In genomic region chr14:34188629-34189028, GRCm38 (mm10) we compare ENCODE assay signal across 9 mouse cellular contexts. TPM values are rescaled to one million over a fixed set of nuclear protein-coding genes. Genes with fewer than 3 reads are reported as not detected.
DNase-seq lines count a peak whose midpoint lies in the region; ATAC-seq and TF ChIP-seq lines count a peak whose summit lies in the region.
"Had no signal": no experiment of that assay in that cellular context is flagged by ENCODE, and none has a peak within 500 bp of the region (broad histone marks: within the 10 kb centered on the region; RNA-seq: fewer than 3 reads in every experiment).

No protein-coding gene starts in this region.

- H3K36me3 ChIP-seq in hindbrain, postnatal 0 days (ENCODE audit: insufficient read depth, low read length), result no peaks in the 10 kb centered on the region; the same call in 1 of the 2 replicates
- H3K36me3 ChIP-seq in hindbrain, embryonic 16.5 days (ENCODE audit: control insufficient read depth, insufficient read depth, low read length), result peaks cover 5% of the 10 kb centered on the region; the same call in 1 of the 2 replicates
- no peaks in the 10 kb centered on the region for H3K36me3 ChIP-seq in forebrain, embryonic 14.5 days (ENCODE audit: control insufficient read depth, insufficient read depth, low read length)

- ATAC-seq in hindbrain, postnatal 0 days, result peak; percentile 13; the same call in 1 of the 2 replicates
- ATAC-seq in hindbrain, embryonic 16.5 days, result no peak
- no peak for ATAC-seq in forebrain, embryonic 14.5 days

- no peaks in the 10 kb centered on the region for H3K27me3 ChIP-seq in hindbrain, postnatal 0 days (ENCODE audit: insufficient read depth, low read length)
- H3K27me3 ChIP-seq in hindbrain, embryonic 16.5 days (replicated peaks; ENCODE audit: control insufficient read depth, insufficient read depth, low read length), result no peaks in the 10 kb centered on the region
- no peaks in the 10 kb centered on the region for H3K27me3 ChIP-seq in forebrain, embryonic 14.5 days (replicated peaks; ENCODE audit: control insufficient read depth, insufficient read depth, low read length)

- no peak overlapping the region for H3K9ac ChIP-seq in hindbrain, postnatal 0 days (replicated peaks; ENCODE audit: low read length)
- H3K9ac ChIP-seq in hindbrain, embryonic 16.5 days (ENCODE audit: low read depth, low read length), result no peak overlapping the region
- no peak overlapping the region for H3K9ac ChIP-seq in forebrain, embryonic 14.5 days (ENCODE audit: low read length)

- no peaks in the 10 kb centered on the region for H3K9me3 ChIP-seq in hindbrain, postnatal 0 days (ENCODE audit: low read length)
- H3K9me3 ChIP-seq in hindbrain, embryonic 16.5 days (ENCODE audit: control insufficient read depth, low read length), result no peaks in the 10 kb centered on the region
- H3K9me3 ChIP-seq in forebrain, embryonic 14.5 days (replicated peaks; ENCODE audit: control insufficient read depth, low read length), result no peaks in the 10 kb centered on the region

- 66% methylated on average over 5 of the region's 5 CpGs for WGBS in hindbrain, postnatal 0 days
- WGBS in hindbrain, embryonic 16.5 days, result 67% methylated on average over 5 of the region's 5 CpGs
- WGBS in olfactory bulb, adult 2 months, result 76% methylated on average over 5 of the region's 5 CpGs
- WGBS in forebrain, embryonic 14.5 days, result 67% methylated on average over 5 of the region's 5 CpGs

- H3K4me3 ChIP-seq in hindbrain, postnatal 0 days (ENCODE audit: low read length), result no peak overlapping the region
- no peak overlapping the region for H3K4me3 ChIP-seq in hindbrain, embryonic 16.5 days (ENCODE audit: low read length)
- H3K4me3 ChIP-seq in olfactory bulb, adult 2 months (ENCODE audit: insufficient read depth, low read depth, low read length), result no peak overlapping the region
- H3K4me3 ChIP-seq in forebrain, embryonic 14.5 days (ENCODE audit: low read depth, low read length), result no peak overlapping the region

- intact Hi-C loops in left cerebral cortex, postnatal 4 days (cut with DNase I), result no loop called here

- no peak for TF ChIP-seq POLR2A in olfactory bulb, adult 2 months (IDR thresholded peaks at IDR 0.05; ENCODE audit: insufficient read depth, low read depth, low read length)

- H3K4me2 ChIP-seq in hindbrain, postnatal 0 days (ENCODE audit: low read depth, low read length), result no peak overlapping the region
- H3K4me2 ChIP-seq in hindbrain, embryonic 16.5 days (ENCODE audit: low read length), result no peak overlapping the region
- no peak overlapping the region for H3K4me2 ChIP-seq in forebrain, embryonic 14.5 days (ENCODE audit: low read length)

- DNase-seq in hindbrain, postnatal 0 days (ENCODE audit: low spot score), result peak; percentile 33
- DNase-seq in B cell, adult 2 months, result peak; percentile 23 to 30
- DNase-seq in adrenal gland, adult (ENCODE audit: inconsistent age in 2 of 2, low spot score in 1 of 2), result peak; percentile 81 to 94
- DNase-seq in embryo, embryonic 9.5 days (ENCODE audit: extremely low spot score), result peak; percentile 41
- peak; percentile 56 for DNase-seq in left cerebral cortex, postnatal 4 days
- DNase-seq in forebrain, embryonic 14.5 days (ENCODE audit: low spot score), result no peak

- TF ChIP-seq CTCF in hindbrain, postnatal 0 days (IDR thresholded peaks at IDR 0.05; ENCODE audit: low read depth), result peak; percentile 68
- peak; percentile 24; the same call in 1 of the 2 replicates for TF ChIP-seq CTCF in olfactory bulb, adult 2 months (IDR thresholded peaks at IDR 0.05; ENCODE audit: insufficient read depth, low read depth, low read length)

- H3K4me1 ChIP-seq in hindbrain, postnatal 0 days (ENCODE audit: insufficient read depth, low read length), result no peaks in the 10 kb centered on the region
- H3K4me1 ChIP-seq in hindbrain, embryonic 16.5 days (ENCODE audit: control insufficient read depth, insufficient read depth, low read depth, low read length), result no peaks in the 10 kb centered on the region
- no peaks in the 10 kb centered on the region for H3K4me1 ChIP-seq in olfactory bulb, adult 2 months (ENCODE audit: control insufficient read depth, insufficient read depth, low read length)
- H3K4me1 ChIP-seq in forebrain, embryonic 14.5 days (ENCODE audit: control insufficient read depth, insufficient read depth, low read length), result no peaks in the 10 kb centered on the region

- H3K27ac ChIP-seq in hindbrain, postnatal 0 days, result no peak overlapping the region
- H3K27ac ChIP-seq in hindbrain, embryonic 16.5 days (ENCODE audit: low read depth, low read length), result no peak overlapping the region
- H3K27ac ChIP-seq in olfactory bulb, adult 2 months (ENCODE audit: insufficient read depth, low read depth, low read length), result no peak overlapping the region
- no peak overlapping the region for H3K27ac ChIP-seq in forebrain, embryonic 14.5 days (ENCODE audit: low read depth, low read length)

RNA-seq across cellular contexts. Expression of gene Gprin2, which starts 12.8 kb away (rescaled TPM):
- 31.7 and 33.6 TPM in 2 replicates for total RNA-seq in hindbrain, postnatal 0 days (2014; rRNA removed)
- 4.3 and 8.1 TPM in 2 replicates for polyA plus RNA-seq in hindbrain, postnatal 0 days (2015; fragmentation: Nextera tagmentation; extraction: Ambion mirVana)
- 5.1 and 6.1 TPM in 2 replicates for polyA plus RNA-seq in hindbrain, embryonic 16.5 days (2015; fragmentation: Nextera tagmentation; extraction: Ambion mirVana)
- total RNA-seq in left cerebral cortex, postnatal 4 days (2021), result 10 to 100 TPM; 26.2 to 30.0 TPM
- not detected in 2 replicates for polyA plus RNA-seq in olfactory bulb, adult 2 months (2012; ENCODE audit: insufficient read depth, insufficient read length, low replicate concordance, missing spikeins)
- 2.6 TPM in 2 replicates for polyA plus RNA-seq in forebrain, embryonic 14.5 days (2014; fragmentation: Nextera tagmentation; extraction: Ambion mirVana)
- total RNA-seq: neutrophil, adult 5-6 weeks had no signal

RNA-seq across cellular contexts. Expression of gene Syt15, which starts 30.8 kb away (rescaled TPM):
- 0.63 and 2.1 TPM in 2 replicates for total RNA-seq in hindbrain, postnatal 0 days (2014; rRNA removed)
- 0.83 and 1.1 TPM in 2 replicates for polyA plus RNA-seq in hindbrain, postnatal 0 days (2015; fragmentation: Nextera tagmentation; extraction: Ambion mirVana)
- 0.91 and 1.6 TPM in 2 replicates for polyA plus RNA-seq in hindbrain, embryonic 16.5 days (2015; fragmentation: Nextera tagmentation; extraction: Ambion mirVana)
- 1 to 10 TPM; 1.2 to 1.5 TPM for total RNA-seq in left cerebral cortex, postnatal 4 days (2021)
- polyA plus RNA-seq in olfactory bulb, adult 2 months (2012; ENCODE audit: insufficient read depth, insufficient read length, low replicate concordance, missing spikeins), result not detected in 2 replicates
- 0.14 and 0.16 TPM in 2 replicates for polyA plus RNA-seq in forebrain, embryonic 14.5 days (2014; fragmentation: Nextera tagmentation; extraction: Ambion mirVana)
- total RNA-seq: neutrophil, adult 5-6 weeks had no signal

RNA-seq across cellular contexts. Expression of gene Npy4r, which starts 36.3 kb away (rescaled TPM):
- 0.21 and 0.25 TPM in 2 replicates for total RNA-seq in hindbrain, postnatal 0 days (2014; rRNA removed)
- polyA plus RNA-seq in hindbrain, postnatal 0 days (2015; fragmentation: Nextera tagmentation; extraction: Ambion mirVana), result 0.11 and 0.24 TPM in 2 replicates
- 0.30 and 0.31 TPM in 2 replicates for polyA plus RNA-seq in hindbrain, embryonic 16.5 days (2015; fragmentation: Nextera tagmentation; extraction: Ambion mirVana)
- under 1 TPM in 1 of 2 experiments, not detected in 1; 0.16 TPM for total RNA-seq in left cerebral cortex, postnatal 4 days (2021)
- not detected in 2 replicates for polyA plus RNA-seq in olfactory bulb, adult 2 months (2012; ENCODE audit: insufficient read depth, insufficient read length, low replicate concordance, missing spikeins)
- polyA plus RNA-seq in forebrain, embryonic 14.5 days (2014; fragmentation: Nextera tagmentation; extraction: Ambion mirVana), result 0.05 and 0.07 TPM in 2 replicates
- total RNA-seq: neutrophil, adult 5-6 weeks had no signal
